Mouse (Mus musculus) midbrain, postnatal 0 days (tissue): Measurements from ENCODE around the gene Scnn1b. TPM values are rescaled to one million over a fixed set of nuclear protein-coding genes. Genes with fewer than 3 reads are reported as not detected.

Experiments
- ATAC-seq: fragments of 200-750 bp; cut with Nextera tagmentation; 2 replicates; pipeline ENCODE4 v1.8.0; 2017; ENCODE audit warnings: moderate number of reproducible peaks, mild to moderate bottlenecking, moderate TSS enrichment, moderate library complexity; ENCODE audit not compliant: low FRiP score
- DNase-seq: peaks from one replicate; pipeline ENCODE4 v3.0.0-alpha.2; 2015; ENCODE audit warnings: low spot score
- H3K27ac ChIP-seq: fragments of 300-500 bp; sonication (generic); 2 replicates; pipeline ENCODE4 v1.5.1; 2014; ENCODE audit warnings: low read depth, mild to moderate bottlenecking, low read length, mixed read lengths
- H3K27me3 ChIP-seq: fragments of 300-500 bp; sonication (generic); 2 replicates; pipeline ENCODE4 v1.6.1; 2014; ENCODE audit warnings: low read length, control low read depth, mixed read lengths; ENCODE audit not compliant: insufficient read depth
- H3K36me3 ChIP-seq: fragments of 300-500 bp; sonication (generic); 2 replicates; pipeline ENCODE4 v1.6.1; 2014; ENCODE audit warnings: low read length, control low read depth, mixed read lengths; ENCODE audit not compliant: insufficient read depth
- H3K4me1 ChIP-seq: fragments of 300-500 bp; sonication (generic); 2 replicates; pipeline ENCODE4 v1.6.1; 2014; ENCODE audit warnings: mild to moderate bottlenecking, control low read depth, antibody characterized with exemption, low read length, mixed read lengths; ENCODE audit not compliant: insufficient read depth
- H3K4me2 ChIP-seq: fragments of 300-500 bp; sonication (generic); 2 replicates; pipeline ENCODE4 v1.6.1; 2014; ENCODE audit warnings: low read depth, mild to moderate bottlenecking, low read length, mixed read lengths; ENCODE audit not compliant: poor library complexity, severe bottlenecking
- H3K4me3 ChIP-seq: fragments of 300-500 bp; sonication (generic); 2 replicates; pipeline ENCODE4 v1.5.1; 2014; ENCODE audit warnings: low read depth, mild to moderate bottlenecking, low read length, moderate library complexity
- H3K9ac ChIP-seq: fragments of 300-500 bp; sonication (generic); replicated peaks from 2 replicates; pipeline ENCODE4 v1.6.1; 2014; ENCODE audit warnings: mild to moderate bottlenecking, low read length, moderate library complexity, mixed read lengths; ENCODE audit not compliant: poor library complexity, severe bottlenecking
- H3K9me3 ChIP-seq: fragments of 300-500 bp; sonication (generic); 2 replicates; pipeline ENCODE4 v1.6.1; 2016; ENCODE audit warnings: low read length, control low read depth
- CTCF ChIP-seq: IDR thresholded peaks from 2 replicates; pipeline ENCODE4 v1.5.1; 2016; ENCODE audit warnings: antibody characterized with exemption, mild to moderate bottlenecking
- WGBS: fragments of 180-500 bp; shearing (Covaris S2); extraction: QIAGEN DNeasy Blood & Tissue Kit; methylation state at CpG from one replicate; pipeline ENCODE4 v1.1.7; 2014; 5-methylcytosine and 5-hydroxymethylcytosine counted together
- polyA plus RNA-seq: library from polyadenylated mRNA; unstranded; fragments of >200 nt; fragmentation: Nextera tagmentation; extraction: Ambion mirVana; gene quantifications from 2 replicates; pipeline ENCODE4 v1.2.1, GENCODE M21; 2015
- total RNA-seq: library from RNA; depleted of rRNA; stranded (reverse); fragments of >200 nt; gene quantifications from 2 replicates; pipeline ENCODE4 v1.2.3, GENCODE M21; 2014; rRNA removed

The Scnn1b gene
- total and polyA plus RNA-seq, 2 experiments from 2014 or later: 0.47 to 0.60 TPM

DNA sequence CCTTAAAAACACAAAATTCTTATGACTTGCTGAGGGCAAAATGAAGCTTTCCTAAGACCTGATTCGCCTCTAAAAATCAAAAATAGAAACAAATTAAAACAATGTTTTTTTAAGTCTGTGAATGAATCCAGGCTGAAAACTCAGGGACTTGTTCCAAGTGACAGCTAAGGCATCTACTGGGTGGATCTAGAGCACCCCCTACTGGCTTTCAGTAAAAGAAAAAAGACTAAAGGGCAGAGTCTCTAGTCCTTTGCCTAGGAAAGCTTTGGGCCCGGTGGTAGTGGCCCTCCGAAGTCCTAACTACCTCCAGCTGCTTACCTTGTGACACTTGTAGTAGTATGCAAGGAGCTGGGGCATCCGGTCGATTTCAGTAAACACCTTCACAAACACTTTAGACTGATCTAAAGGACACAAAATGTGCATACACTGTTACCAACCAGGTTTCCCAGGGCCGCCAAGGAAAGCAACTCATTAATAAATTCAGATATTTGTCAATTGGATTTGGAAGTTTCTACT, 99.1 kb downstream of the Scnn1b start:
- Histone ChIP-seq H3K4me2 (no peak overlapping the region), H3K4me3 (no peak overlapping the region), H3K27me3 (no peaks in the 10 kb centered on the region), H3K4me1 (no peaks in the 10 kb centered on the region), H3K36me3 (peaks cover 22% of the 10 kb centered on the region), H3K9ac (no peak overlapping the region), H3K27ac (no peak overlapping the region), H3K9me3 (no peaks in the 10 kb centered on the region)
- DNase-seq (peak; percentile 78), ATAC-seq (no peak)
- TF ChIP-seq CTCF: peak; percentile 86
- WGBS: 69% methylated on average over 6 of the region's 6 CpGs

DNA sequence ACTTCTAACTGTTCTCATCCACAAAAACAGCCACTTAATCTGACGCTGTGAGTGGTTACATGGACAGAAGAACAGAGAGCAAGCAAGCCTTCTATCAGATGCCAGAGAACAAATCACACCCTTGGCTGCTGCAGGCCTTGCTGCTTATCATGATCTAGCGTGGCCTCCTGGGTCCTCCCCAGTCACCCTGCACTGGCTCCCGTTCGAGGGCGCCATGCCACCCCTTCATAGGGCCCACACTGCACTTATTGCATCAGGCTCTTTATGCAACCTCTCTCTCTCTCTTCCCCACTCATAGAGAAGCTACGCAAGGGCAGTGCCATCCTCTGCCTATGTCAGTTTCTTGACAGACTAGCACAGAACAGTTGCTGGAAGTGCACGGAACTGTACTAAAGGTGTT, 101.3 kb downstream of the Scnn1b start:
- no peak overlapping the region for H3K4me3 ChIP-seq
- no peaks in the 10 kb centered on the region for H3K4me1 ChIP-seq
- DNase-seq (no peak), ATAC-seq (no peak)
- no peaks in the 10 kb centered on the region for H3K27me3 ChIP-seq
- H3K36me3 ChIP-seq: peaks cover 28% of the 10 kb centered on the region
- no peak overlapping the region for H3K27ac ChIP-seq
- H3K9me3 ChIP-seq: no peaks in the 10 kb centered on the region
- 93% methylated on average over 7 of the region's 7 CpGs for WGBS
- H3K9ac ChIP-seq: no peak overlapping the region
- TF ChIP-seq CTCF: no peak
- H3K4me2 ChIP-seq: no peak overlapping the region

Other genes starting within 250 kb of the Scnn1b start
- 24.1 and 26.0 TPM in 2 replicates for gene Usp31, start 157.8 kb upstream of the Scnn1b start, total RNA-seq
- gene Usp31, start 157.8 kb upstream of the Scnn1b start, polyA plus RNA-seq: 1.7 and 2.1 TPM in 2 replicates
- 0.09 TPM in 1 of 2 replicates, not detected in the other for gene Scnn1g, start 130.6 kb upstream of the Scnn1b start, total RNA-seq
- gene Scnn1g, start 130.6 kb upstream of the Scnn1b start, polyA plus RNA-seq: 0.05 and 0.10 TPM in 2 replicates
- 34.9 and 41.3 TPM in 2 replicates for gene Cog7, start 116.7 kb downstream of the Scnn1b start, total RNA-seq
- 22.4 and 27.4 TPM in 2 replicates for gene Cog7, start 116.7 kb downstream of the Scnn1b start, polyA plus RNA-seq
- gene Gga2, start 156.2 kb downstream of the Scnn1b start, total RNA-seq: 25.4 and 27.2 TPM in 2 replicates
- gene Gga2, start 156.2 kb downstream of the Scnn1b start, polyA plus RNA-seq: 20.1 and 22.2 TPM in 2 replicates
- gene Ubfd1, start 202.1 kb downstream of the Scnn1b start, total RNA-seq: 124 and 137 TPM in 2 replicates
- 63.2 and 69.0 TPM in 2 replicates for gene Ubfd1, start 202.1 kb downstream of the Scnn1b start, polyA plus RNA-seq
- gene Ears2, start 202.2 kb downstream of the Scnn1b start, total RNA-seq: 14.0 and 15.3 TPM in 2 replicates
- 7.2 and 7.5 TPM in 2 replicates for gene Ears2, start 202.2 kb downstream of the Scnn1b start, polyA plus RNA-seq
- 43.0 and 67.9 TPM in 2 replicates for gene Ndufab1, start 236.8 kb downstream of the Scnn1b start, total RNA-seq
- gene Ndufab1, start 236.8 kb downstream of the Scnn1b start, polyA plus RNA-seq: 711 and 727 TPM in 2 replicates